Comparison of ENCODE assay signal across 9 mouse cellular contexts in the genomic region with DNA sequence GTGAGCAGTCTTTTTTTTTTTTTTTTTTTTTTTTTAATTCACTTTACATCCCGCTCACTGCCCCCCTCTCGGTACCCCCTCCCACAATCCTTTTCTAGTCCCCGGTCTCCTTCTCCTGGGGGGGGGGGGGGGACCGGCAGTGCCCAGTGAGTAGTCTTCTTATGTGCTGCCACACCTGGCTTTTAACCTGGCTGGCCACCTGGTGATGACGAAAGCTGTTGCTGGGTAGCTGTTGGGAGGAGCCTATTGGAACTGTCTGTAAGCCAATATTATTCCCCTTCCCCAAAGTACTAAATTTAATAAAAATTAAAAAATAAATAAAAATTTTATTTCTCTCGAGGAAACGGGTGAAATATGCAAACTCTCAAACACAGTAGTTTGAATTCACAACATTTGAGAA. TPM values are rescaled to one million over a fixed set of nuclear protein-coding genes. Genes with fewer than 3 reads are reported as not detected.
DNase-seq lines count a peak whose midpoint lies in the region; ATAC-seq and TF ChIP-seq lines count a peak whose summit lies in the region.
"Had no signal": no experiment of that assay in that cellular context is flagged by ENCODE, and none has a peak within 500 bp of the region (broad histone marks: within the 10 kb centered on the region; RNA-seq: fewer than 3 reads in every experiment).

No protein-coding gene starts in this region.

- no peak for TF ChIP-seq EP300 in stomach, postnatal 0 days (optimal IDR thresholded peaks at IDR 0.05)

- no peak overlapping the region for H3K27ac ChIP-seq in hindbrain, embryonic 16.5 days (ENCODE audit: low read depth, low read length)
- H3K27ac ChIP-seq in liver, embryonic 15.5 days (replicated peaks), result no peak overlapping the region
- no peak overlapping the region for H3K27ac ChIP-seq in stomach, postnatal 0 days (replicated peaks)

- 6% methylated on average over 7 of the region's 7 CpGs for WGBS in hindbrain, embryonic 16.5 days
- WGBS in liver, embryonic 15.5 days (ENCODE audit: insufficient replicate concordance), result 13% methylated on average over 7 of the region's 7 CpGs
- WGBS in stomach, postnatal 0 days, result 10% methylated on average over 4 of the region's 7 CpGs

- ATAC-seq in hindbrain, embryonic 16.5 days, result peak; percentile 78
- no peak for ATAC-seq in liver, embryonic 15.5 days (ENCODE audit: insufficient read depth)
- ATAC-seq in stomach, postnatal 0 days (ENCODE audit: low FRiP score, low TSS enrichment), result 0 out of 2 replicates have a peak, but pooled peaks have one; percentile 35

- H3K4me3 ChIP-seq in hindbrain, embryonic 16.5 days (ENCODE audit: low read length), result peak overlapping the region; percentile 36
- no peak overlapping the region for H3K4me3 ChIP-seq in liver, embryonic 15.5 days (replicated peaks)
- peak overlapping the region; percentile 2; the same call in 1 of the 2 replicates for H3K4me3 ChIP-seq in stomach, postnatal 0 days (ENCODE audit: low read depth, low read length)
- H3K4me3 ChIP-seq: megakaryocyte, embryonic 14.5 days had no signal

- H3K4me2 ChIP-seq in hindbrain, embryonic 16.5 days (ENCODE audit: low read length), result peak overlapping the region; percentile 67
- peak overlapping the region; percentile 46 for H3K4me2 ChIP-seq in liver, embryonic 15.5 days
- H3K4me2 ChIP-seq in stomach, postnatal 0 days (replicated peaks; ENCODE audit: low read depth), result peak overlapping the region; percentile 47

- no peak for TF ChIP-seq CTCF in stomach, postnatal 0 days (IDR thresholded peaks at IDR 0.05; ENCODE audit: low read depth)

- no peaks in the 10 kb centered on the region for H3K27me3 ChIP-seq in hindbrain, embryonic 16.5 days (replicated peaks; ENCODE audit: control insufficient read depth, insufficient read depth, low read length)
- H3K27me3 ChIP-seq in liver, embryonic 15.5 days, result peaks cover 10% of the 10 kb centered on the region
- H3K27me3 ChIP-seq in stomach, postnatal 0 days (ENCODE audit: control insufficient read depth, insufficient read depth, low read length), result no peaks in the 10 kb centered on the region

- no peak overlapping the region; the same call in 1 of the 2 replicates for H3K9ac ChIP-seq in hindbrain, embryonic 16.5 days (ENCODE audit: low read depth, low read length)
- H3K9ac ChIP-seq in liver, embryonic 15.5 days, result no peak overlapping the region
- no peak overlapping the region for H3K9ac ChIP-seq in stomach, postnatal 0 days (ENCODE audit: low read length)

- DNase-seq in urinary bladder, postnatal 25 days (ENCODE audit: low spot score), result peak; percentile 20
- DNase-seq in urinary bladder, postnatal 10 days (ENCODE audit: low spot score), result no peak
- DNase-seq in stomach, postnatal 0 days (ENCODE audit: low spot score), result peak; percentile 73
- no peak for DNase-seq in adrenal gland, adult 8-10 months
- no peak for DNase-seq in thymus, postnatal 10 days (ENCODE audit: low spot score in 2 of 2)
- no peak for DNase-seq in adrenal gland, postnatal 25 days

- H3K36me3 ChIP-seq in hindbrain, embryonic 16.5 days (ENCODE audit: control insufficient read depth, insufficient read depth, low read length), result no peaks in the 10 kb centered on the region
- no peaks in the 10 kb centered on the region for H3K36me3 ChIP-seq in liver, embryonic 15.5 days (replicated peaks)
- H3K36me3 ChIP-seq in stomach, postnatal 0 days (ENCODE audit: control insufficient read depth, insufficient read depth, low read length), result no peaks in the 10 kb centered on the region

- peaks cover 7% of the 10 kb centered on the region for H3K4me1 ChIP-seq in hindbrain, embryonic 16.5 days (ENCODE audit: control insufficient read depth, insufficient read depth, low read depth, low read length)
- H3K4me1 ChIP-seq in liver, embryonic 15.5 days (replicated peaks), result no peaks in the 10 kb centered on the region
- H3K4me1 ChIP-seq in stomach, postnatal 0 days (replicated peaks; ENCODE audit: control insufficient read depth, insufficient read depth), result no peaks in the 10 kb centered on the region

- H3K9me3 ChIP-seq in hindbrain, embryonic 16.5 days (ENCODE audit: control insufficient read depth, low read length), result no peaks in the 10 kb centered on the region
- H3K9me3 ChIP-seq in liver, embryonic 15.5 days (replicated peaks), result no peaks in the 10 kb centered on the region
- H3K9me3 ChIP-seq in stomach, postnatal 0 days (ENCODE audit: control insufficient read depth, low read length), result no peaks in the 10 kb centered on the region

RNA-seq across cellular contexts. Expression of gene Cdk15, which starts 3.9 kb away (rescaled TPM):
- 1.4 and 2.0 TPM in 2 replicates for polyA plus RNA-seq in hindbrain, embryonic 16.5 days (2015; fragmentation: Nextera tagmentation; extraction: Ambion mirVana)
- not detected in 2 replicates for polyA plus RNA-seq in liver, embryonic 15.5 days (2015; fragmentation: Nextera tagmentation; extraction: Ambion mirVana)
- polyA plus RNA-seq in stomach, postnatal 0 days (2015; fragmentation: Nextera tagmentation; extraction: Ambion mirVana), result 0.31 and 0.49 TPM in 2 replicates
- under 1 TPM in 3 of 4 experiments, not detected in 1; 0.19 to 0.49 (median 0.35) TPM for total RNA-seq in adrenal gland, adult 8-10 months (2022)
- total RNA-seq in adrenal gland, postnatal 25 days (2021), result 0.36 TPM in 1 of 2 replicates, not detected in the other

RNA-seq across cellular contexts. Expression of gene Als2, which starts 15.7 kb away (rescaled TPM):
- polyA plus RNA-seq in hindbrain, embryonic 16.5 days (2015; fragmentation: Nextera tagmentation; extraction: Ambion mirVana), result 16.9 and 21.1 TPM in 2 replicates
- 5.7 and 6.6 TPM in 2 replicates for polyA plus RNA-seq in liver, embryonic 15.5 days (2015; fragmentation: Nextera tagmentation; extraction: Ambion mirVana)
- 3.4 and 3.6 TPM in 2 replicates for polyA plus RNA-seq in stomach, postnatal 0 days (2015; fragmentation: Nextera tagmentation; extraction: Ambion mirVana)
- 10 to 100 TPM; 11.2 to 13.5 (median 13.2) TPM for total RNA-seq in adrenal gland, adult 8-10 months (2022)
- total RNA-seq in adrenal gland, postnatal 25 days (2021), result 10.7 and 12.4 TPM in 2 replicates

Comparison
In these comparisons a context has a peak if more than half of its experiments do, and no peak if none do; other contexts are left out.
1. DNase-seq: peak in urinary bladder, postnatal 25 days (single experiment) and stomach, postnatal 0 days (single experiment); none in urinary bladder, postnatal 10 days (single experiment), adrenal gland, adult 8-10 months (single experiment), thymus, postnatal 10 days (0 of 2) and adrenal gland, postnatal 25 days (single experiment).
2. Peak in every context shown above with its lines, with median percentiles within 50 percentile points of each other: H3K4me2 ChIP-seq.